Mouse (Mus musculus): Measurements from ENCODE around the gene Pfn3. TPM values are rescaled to one million over a fixed set of nuclear protein-coding genes. Genes with fewer than 3 reads are reported as not detected.

Pfn3 gene
- polyA plus RNA-seq, 1 experiment from 2014 or later, result 0.70 TPM

DNA sequence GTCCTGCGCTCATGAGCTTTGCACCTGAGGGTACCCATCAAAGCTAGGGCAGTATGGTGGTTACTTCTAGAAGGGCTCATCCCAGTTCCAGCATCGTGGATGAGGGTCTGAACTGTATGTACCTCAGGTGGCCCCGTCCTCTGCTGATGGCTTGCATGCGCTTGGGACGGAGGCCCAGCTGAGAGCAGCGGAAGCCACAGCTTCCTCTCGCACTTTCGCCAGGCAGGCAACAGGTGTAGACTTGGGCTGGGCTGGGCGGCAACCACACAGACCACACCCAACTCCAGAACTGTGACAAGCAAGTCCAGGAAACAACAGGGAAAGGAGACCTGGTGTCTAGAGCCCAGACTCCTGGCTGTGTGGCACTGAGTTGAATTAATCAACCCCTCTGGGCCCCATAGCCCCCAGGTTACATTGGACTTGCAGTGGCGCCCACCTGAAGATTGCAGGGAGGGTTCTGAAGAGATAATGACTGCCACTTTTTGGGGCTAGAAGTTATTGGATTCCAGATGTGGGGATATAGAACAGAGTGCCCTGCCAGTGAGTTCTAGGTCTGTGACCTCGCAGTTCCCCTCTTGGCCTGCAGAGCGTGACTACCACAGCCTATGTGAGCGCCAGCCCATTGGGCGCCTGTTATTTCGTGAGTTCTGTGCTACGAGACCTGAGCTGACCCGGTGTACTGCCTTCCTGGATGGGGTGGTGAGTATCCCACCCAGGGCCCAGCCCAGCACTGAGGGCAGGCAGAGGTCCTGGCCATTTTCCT, 34.8 kb upstream of the Pfn3 start:
- H3K4me2 ChIP-seq (ENCODE audit: low read depth, low read length), result no peak overlapping the region
- H3K9ac ChIP-seq (ENCODE audit: low read depth, low read length), result no peak overlapping the region
- WGBS, result 87% methylated on average over 17 of the region's 17 CpGs
- no peak overlapping the region for H3K27ac ChIP-seq (replicated peaks; ENCODE audit: low read depth, low read length)
- peaks cover 52% of the 10 kb centered on the region for H3K36me3 ChIP-seq (ENCODE audit: control insufficient read depth, insufficient read depth, low read length)
- no peaks in the 10 kb centered on the region for H3K27me3 ChIP-seq (replicated peaks; ENCODE audit: control insufficient read depth, insufficient read depth, low read length)
- H3K4me3 ChIP-seq (ENCODE audit: low read depth, low read length), result no peak overlapping the region
- DNase-seq (ENCODE audit: low spot score) (no peak), ATAC-seq (ENCODE audit: low read depth) (no peak)
- H3K9me3 ChIP-seq (ENCODE audit: control insufficient read depth, low read length), result no peaks in the 10 kb centered on the region
- peaks cover 9% of the 10 kb centered on the region for H3K4me1 ChIP-seq (ENCODE audit: control insufficient read depth, insufficient read depth, low read length)

DNA sequence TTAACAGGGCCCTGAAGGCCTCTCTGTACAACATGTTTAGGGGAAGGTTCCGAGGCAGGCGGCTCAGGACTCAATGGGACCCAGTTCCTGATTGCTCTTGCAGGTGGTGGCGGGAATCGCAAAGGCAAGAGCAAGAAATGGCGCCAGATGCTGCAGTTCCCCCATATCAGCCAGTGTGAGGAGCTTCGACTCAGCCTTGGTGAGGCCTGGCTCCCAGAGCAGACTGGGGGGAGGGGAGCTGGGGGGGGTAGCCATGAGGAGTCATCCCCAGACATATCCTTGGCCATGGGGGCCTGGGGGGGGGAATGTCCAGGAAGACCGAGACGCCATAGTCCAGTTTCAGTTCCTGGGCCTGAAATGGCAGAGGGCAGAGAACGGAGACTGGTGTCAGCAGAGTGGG, 34.2 kb upstream of the Pfn3 start:
- Histone ChIP-seq H3K36me3 (ENCODE audit: control insufficient read depth, insufficient read depth, low read length) (peaks cover 45% of the 10 kb centered on the region), H3K27ac (replicated peaks; ENCODE audit: low read depth, low read length) (no peak overlapping the region), H3K9ac (ENCODE audit: low read depth, low read length) (no peak overlapping the region)

DNA sequence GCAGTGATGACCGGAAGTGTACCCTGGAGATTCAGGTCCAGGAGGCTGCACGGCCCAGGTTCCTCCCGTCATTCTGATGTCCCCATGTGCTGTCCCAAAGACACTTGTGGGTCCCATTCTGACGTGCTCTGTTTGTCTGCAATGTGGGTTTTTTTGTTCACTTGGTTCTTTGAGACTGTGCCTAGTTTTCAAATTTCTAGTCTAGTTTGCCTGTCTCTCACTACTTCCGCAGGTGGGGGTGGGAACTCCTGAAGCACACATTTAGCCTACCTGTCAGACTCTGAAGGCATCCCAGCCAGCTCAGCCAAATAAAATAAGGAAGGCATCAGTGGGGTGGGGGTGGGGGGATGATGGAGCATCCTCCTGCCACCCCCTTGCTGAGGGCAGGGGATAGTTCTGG, 33.1 kb upstream of the Pfn3 start:
- 91% methylated on average over 5 of the region's 5 CpGs for WGBS
- ATAC-seq (ENCODE audit: low read depth) (no peak), DNase-seq (ENCODE audit: low spot score) (no peak)
- H3K9ac ChIP-seq (ENCODE audit: low read depth, low read length), result no peak overlapping the region
- no peaks in the 10 kb centered on the region for H3K9me3 ChIP-seq (ENCODE audit: control insufficient read depth, low read length)
- no peaks in the 10 kb centered on the region for H3K27me3 ChIP-seq (replicated peaks; ENCODE audit: control insufficient read depth, insufficient read depth, low read length)
- no peak overlapping the region for H3K4me3 ChIP-seq (ENCODE audit: low read depth, low read length)
- peaks cover 9% of the 10 kb centered on the region for H3K4me1 ChIP-seq (ENCODE audit: control insufficient read depth, insufficient read depth, low read length)
- peaks cover 34% of the 10 kb centered on the region for H3K36me3 ChIP-seq (ENCODE audit: control insufficient read depth, insufficient read depth, low read length)
- no peak overlapping the region for H3K27ac ChIP-seq (replicated peaks; ENCODE audit: low read depth, low read length)
- H3K4me2 ChIP-seq (ENCODE audit: low read depth, low read length), result no peak overlapping the region

More for the DNA sequence above, 34.2 kb upstream of the Pfn3 start:
- H3K27me3 ChIP-seq (replicated peaks; ENCODE audit: control insufficient read depth, insufficient read depth, low read length), result no peaks in the 10 kb centered on the region
- no peaks in the 10 kb centered on the region for H3K9me3 ChIP-seq (ENCODE audit: control insufficient read depth, low read length)
- no peak overlapping the region for H3K4me3 ChIP-seq (ENCODE audit: low read depth, low read length)
- DNase-seq (ENCODE audit: low spot score), result no peak
- no peak overlapping the region for H3K4me2 ChIP-seq (ENCODE audit: low read depth, low read length)
- no peak for ATAC-seq (ENCODE audit: low read depth)
- H3K4me1 ChIP-seq (ENCODE audit: control insufficient read depth, insufficient read depth, low read length), result peaks cover 9% of the 10 kb centered on the region
- 91% methylated on average over 8 of the region's 9 CpGs for WGBS

DNA sequence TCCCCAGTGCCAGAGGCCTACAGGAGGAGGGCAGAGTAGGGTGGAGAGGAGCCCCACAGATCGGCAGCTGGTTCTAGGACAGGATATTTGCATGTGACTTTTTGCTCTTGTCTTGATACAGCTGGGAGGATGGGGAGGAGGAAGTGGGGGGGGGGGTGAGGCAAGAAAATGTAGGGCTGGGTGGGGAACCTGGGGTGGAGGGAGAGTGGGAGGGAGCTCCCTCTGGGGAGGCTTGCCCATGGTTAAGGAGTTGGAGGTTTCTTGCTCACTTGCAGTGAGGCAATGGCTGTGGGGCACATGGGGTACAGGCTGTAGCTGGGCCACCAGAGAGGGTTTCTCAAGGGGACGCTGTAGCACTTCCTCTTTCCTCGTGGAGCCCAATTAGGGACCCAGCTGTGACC, 32.5 kb upstream of the Pfn3 start:
- Histone ChIP-seq H3K9me3 (ENCODE audit: control insufficient read depth, low read length) (no peaks in the 10 kb centered on the region), H3K27me3 (replicated peaks; ENCODE audit: control insufficient read depth, insufficient read depth, low read length) (no peaks in the 10 kb centered on the region), H3K36me3 (ENCODE audit: control insufficient read depth, insufficient read depth, low read length) (peaks cover 29% of the 10 kb centered on the region), H3K4me2 (ENCODE audit: low read depth, low read length) (no peak overlapping the region), H3K4me3 (ENCODE audit: low read depth, low read length) (no peak overlapping the region), H3K4me1 (ENCODE audit: control insufficient read depth, insufficient read depth, low read length) (peaks cover 9% of the 10 kb centered on the region), H3K27ac (replicated peaks; ENCODE audit: low read depth, low read length) (no peak overlapping the region), H3K9ac (ENCODE audit: low read depth, low read length) (no peak overlapping the region)
- DNase-seq (ENCODE audit: low spot score), result no peak
- 39% methylated on average over 3 of the region's 3 CpGs for WGBS
- ATAC-seq (ENCODE audit: low read depth), result no peak

DNA sequence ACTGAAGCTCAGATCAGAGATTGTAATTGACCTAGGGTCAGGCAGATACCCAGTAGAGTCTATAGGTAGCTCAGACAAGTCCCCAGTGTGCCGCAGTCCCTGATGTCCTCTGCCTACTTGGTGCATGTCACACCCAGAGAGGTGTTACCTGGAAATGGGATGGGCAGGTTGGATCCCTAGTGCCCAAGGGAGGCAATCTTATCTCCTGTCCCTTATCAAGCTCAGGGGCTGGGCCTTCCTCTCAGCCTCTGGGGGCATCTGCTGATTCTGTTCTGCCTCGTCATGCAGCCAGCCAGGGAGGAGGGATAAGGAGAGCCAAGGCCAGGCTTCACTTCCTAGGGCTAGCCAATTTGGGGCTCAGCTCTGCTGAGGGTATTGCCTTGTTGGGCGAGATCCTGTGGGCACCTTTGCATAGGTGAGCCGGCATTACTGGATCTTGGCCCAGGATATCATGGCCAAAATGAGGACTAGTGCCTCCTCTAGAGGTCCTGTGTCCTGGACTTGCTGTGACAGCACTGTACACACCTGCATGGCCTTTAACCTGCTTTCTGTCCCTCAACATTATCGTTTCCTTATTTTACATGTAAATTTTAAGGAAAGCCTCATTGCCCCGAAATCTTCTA, 31.6 kb upstream of the Pfn3 start:
- ATAC-seq (ENCODE audit: low read depth) (no peak), DNase-seq (ENCODE audit: low spot score) (no peak)
- WGBS, result 85% methylated on average over 6 of the region's 6 CpGs
- H3K27me3 ChIP-seq (replicated peaks; ENCODE audit: control insufficient read depth, insufficient read depth, low read length), result no peaks in the 10 kb centered on the region
- H3K9me3 ChIP-seq (ENCODE audit: control insufficient read depth, low read length), result no peaks in the 10 kb centered on the region
- H3K27ac ChIP-seq (replicated peaks; ENCODE audit: low read depth, low read length), result no peak overlapping the region
- H3K4me3 ChIP-seq (ENCODE audit: low read depth, low read length), result peak overlapping the region; percentile 84
- H3K36me3 ChIP-seq (ENCODE audit: control insufficient read depth, insufficient read depth, low read length), result peaks cover 19% of the 10 kb centered on the region
- H3K4me1 ChIP-seq (ENCODE audit: control insufficient read depth, insufficient read depth, low read length), result peaks cover 9% of the 10 kb centered on the region
- H3K9ac ChIP-seq (ENCODE audit: low read depth, low read length), result peak overlapping the region; percentile 96
- peak overlapping the region; percentile 84 for H3K4me2 ChIP-seq (ENCODE audit: low read depth, low read length)

DNA sequence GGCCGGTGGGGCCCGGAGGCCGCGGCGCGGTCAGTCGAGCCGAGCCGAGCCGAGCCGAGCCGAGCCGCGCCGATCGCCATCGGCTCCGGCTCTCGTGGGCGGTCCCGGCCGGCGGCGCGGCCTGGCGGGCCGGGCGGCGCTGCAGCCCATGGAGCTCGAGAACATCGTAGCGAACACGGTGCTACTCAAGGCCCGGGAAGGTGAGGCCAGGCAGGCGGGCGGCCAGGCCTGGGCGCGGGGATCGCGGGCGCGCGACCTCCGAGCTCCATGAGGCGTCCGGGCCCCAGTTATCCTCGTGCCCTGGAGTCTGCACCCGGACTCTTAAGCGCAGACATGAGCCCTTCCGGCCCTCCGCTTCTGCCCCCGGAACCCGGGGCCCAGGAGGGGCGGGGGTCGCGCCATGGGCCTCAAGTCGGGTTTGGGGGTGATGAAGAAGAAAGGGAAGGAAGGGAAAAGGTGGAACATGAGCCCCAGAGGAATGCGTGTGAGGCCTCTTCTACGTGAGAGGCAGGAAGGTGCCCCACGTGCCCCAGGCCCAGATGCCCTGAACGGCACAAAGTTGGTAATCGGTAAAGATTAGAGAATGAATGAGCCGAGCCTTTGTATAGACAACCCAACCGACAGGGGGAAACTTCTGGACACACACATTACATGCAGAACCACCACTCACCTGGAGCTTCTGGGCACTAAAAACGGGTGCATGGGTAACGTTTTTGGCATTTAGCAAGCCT, 30.5 kb upstream of the Pfn3 start:
- DNase-seq (ENCODE audit: low spot score), result no peak
- peak; percentile 14 for ATAC-seq (ENCODE audit: low read depth)
- H3K36me3 ChIP-seq (ENCODE audit: control insufficient read depth, insufficient read depth, low read length), result peaks cover 9% of the 10 kb centered on the region
- H3K9me3 ChIP-seq (ENCODE audit: control insufficient read depth, low read length), result no peaks in the 10 kb centered on the region
- peak overlapping the region; percentile 93 for H3K27ac ChIP-seq (replicated peaks; ENCODE audit: low read depth, low read length)
- peak overlapping the region; percentile 84 for H3K4me2 ChIP-seq (ENCODE audit: low read depth, low read length)
- H3K4me1 ChIP-seq (ENCODE audit: control insufficient read depth, insufficient read depth, low read length), result peaks cover 9% of the 10 kb centered on the region
- H3K9ac ChIP-seq (ENCODE audit: low read depth, low read length), result peak overlapping the region; percentile 96
- H3K4me3 ChIP-seq (ENCODE audit: low read depth, low read length), result peak overlapping the region; percentile 84
- no peaks in the 10 kb centered on the region for H3K27me3 ChIP-seq (replicated peaks; ENCODE audit: control insufficient read depth, insufficient read depth, low read length)
- under 1% methylated on average over 21 of the region's 66 CpGs for WGBS

DNA sequence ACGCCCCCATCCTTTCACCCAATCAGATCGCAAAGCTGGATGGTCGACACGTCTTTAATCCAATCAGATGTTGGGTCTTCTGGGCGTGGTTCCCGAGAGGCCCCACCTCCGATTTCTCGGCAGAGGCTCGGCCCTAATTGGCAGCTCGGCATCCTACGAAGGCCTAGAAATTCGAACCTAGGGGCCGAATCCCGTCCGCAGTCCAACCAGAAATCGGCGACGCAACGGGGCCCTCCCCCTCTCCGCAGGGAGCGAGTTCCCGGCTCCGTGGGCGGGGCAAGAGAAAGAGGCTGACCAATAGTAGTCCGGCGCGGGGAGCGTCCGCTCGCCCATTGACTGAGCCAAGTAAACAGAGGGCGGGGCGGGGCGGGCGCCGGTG, 29.9 kb upstream of the Pfn3 start, which contains the start of gene Grk6:
TSS of gene Grk6 (plus strand) at position 136 of the 379 bp plus-strand sequence.
- Histone ChIP-seq H3K27ac (replicated peaks; ENCODE audit: low read depth, low read length) (peak within 1 kb of the TSS; percentile 93), H3K36me3 (ENCODE audit: control insufficient read depth, insufficient read depth, low read length) (peaks cover 3% of the 10 kb centered on the region; the same call in 1 of the 2 replicates), H3K4me1 (ENCODE audit: control insufficient read depth, insufficient read depth, low read length) (peaks cover 9% of the 10 kb centered on the region), H3K27me3 (replicated peaks; ENCODE audit: control insufficient read depth, insufficient read depth, low read length) (no peaks in the 10 kb centered on the region), H3K9ac (ENCODE audit: low read depth, low read length) (peak within 1 kb of the TSS; percentile 96), H3K9me3 (ENCODE audit: control insufficient read depth, low read length) (no peaks in the 10 kb centered on the region), H3K4me3 (ENCODE audit: low read depth, low read length) (peak within 1 kb of the TSS; percentile 84), H3K4me2 (ENCODE audit: low read depth, low read length) (peak within 1 kb of the TSS; percentile 84)
- under 1% methylated on average over 16 of the region's 35 CpGs for whole genome bisulfite sequencing
- ATAC-seq (ENCODE audit: low read depth) (peak; percentile 97), DNase-seq (ENCODE audit: low spot score) (peak; percentile 100)

DNA sequence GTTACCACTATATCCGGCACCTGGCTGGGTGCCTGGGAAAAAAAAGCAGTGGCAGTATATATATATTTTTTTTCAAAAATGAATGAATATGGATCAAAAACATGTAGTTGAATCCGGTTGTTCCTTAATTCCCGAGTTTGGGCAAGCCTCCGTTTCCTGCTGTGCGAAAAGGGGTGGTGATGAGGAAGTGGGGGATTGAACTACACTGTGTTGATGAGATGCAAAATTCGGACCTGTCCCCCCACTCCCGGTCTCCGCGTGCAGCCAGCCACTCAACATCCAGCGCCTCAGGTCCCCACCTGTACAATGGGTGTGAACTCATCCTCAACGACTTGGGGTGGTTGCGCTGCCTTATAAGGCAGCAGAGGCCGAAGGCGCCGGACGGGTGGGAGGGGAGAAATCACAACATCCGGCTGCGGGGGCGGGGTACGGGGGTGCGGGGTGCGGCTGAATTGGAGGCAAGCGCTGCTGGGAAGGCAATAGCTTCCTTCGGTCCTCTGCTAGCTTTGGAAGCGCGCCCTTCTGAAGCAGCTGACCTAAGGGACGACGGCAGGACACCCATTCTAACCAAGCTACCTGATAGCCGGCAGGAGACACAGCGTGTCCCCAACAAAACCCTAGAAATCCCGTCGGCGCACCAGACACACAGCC, 29.4 kb upstream of the Pfn3 start:
- Histone ChIP-seq H3K4me3 (ENCODE audit: low read depth, low read length) (peak overlapping the region; percentile 84), H3K4me1 (ENCODE audit: control insufficient read depth, insufficient read depth, low read length) (peaks cover 9% of the 10 kb centered on the region), H3K27me3 (replicated peaks; ENCODE audit: control insufficient read depth, insufficient read depth, low read length) (no peaks in the 10 kb centered on the region), H3K27ac (replicated peaks; ENCODE audit: low read depth, low read length) (peak overlapping the region; percentile 93), H3K4me2 (ENCODE audit: low read depth, low read length) (peak overlapping the region; percentile 71), H3K9me3 (ENCODE audit: control insufficient read depth, low read length) (no peaks in the 10 kb centered on the region), H3K9ac (ENCODE audit: low read depth, low read length) (peak overlapping the region; percentile 66), H3K36me3 (ENCODE audit: control insufficient read depth, insufficient read depth, low read length) (no peaks in the 10 kb centered on the region)
- peak; percentile 93 for DNase-seq (ENCODE audit: low spot score)
- peak; percentile 78 for ATAC-seq (ENCODE audit: low read depth)
- under 1% methylated on average over 27 of the region's 33 CpGs for WGBS

Measured in embryonic facial prominence, embryonic 14.5 days (tissue).